Mouse (Mus musculus) bone marrow, adult 2 months (tissue): ENCODE measurements around the gene Pepd.

Experiments used
- CTCF ChIP-seq: fragments of 200-500 bp; IDR thresholded peaks from 2 replicates; pipeline ENCODE4 v1.5.1; 2011; ENCODE audit warnings: low read length, control low read depth; ENCODE audit not compliant: control insufficient read depth, insufficient read depth
- POLR2A ChIP-seq: fragments of 200-500 bp; IDR thresholded peaks from 2 replicates; pipeline ENCODE4 v1.6.1; 2011; ENCODE audit warnings: low read depth, mild to moderate bottlenecking, control low read depth, low read length, borderline replicate concordance; ENCODE audit not compliant: control insufficient read depth

- TF ChIP-seq CTCF = no peak
- no peak for TF ChIP-seq POLR2A
Observed at GRCm38 (mm10) chr7:35056999-35057398, 144.8 kb downstream of the Pepd start.
